In genomic region chr4:134128983-134129362, GRCm38 (mm10) we compare ENCODE assay signal across 8 mouse cellular contexts. TPM values are rescaled to one million over a fixed set of nuclear protein-coding genes. Genes with fewer than 3 reads are reported as not detected.
DNase-seq lines count a peak whose midpoint lies in the region; ATAC-seq and TF ChIP-seq lines count a peak whose summit lies in the region.

No protein-coding gene starts in this region.

- no peak for TF ChIP-seq EP300 in CH12.LX (IDR thresholded peaks at IDR 0.05; ENCODE audit: low read length)

- dilution Hi-C loops in CH12.LX (cut with MboI; ENCODE audit: extremely low pct_ligation_motif_present, extremely low pct_unique_long_range_greater_than_20kb, low sequenced_read_pairs) = no loop called here

- no peaks in the 10 kb centered on the region for H3K27me3 ChIP-seq in cerebellum, adult 2 months (ENCODE audit: control insufficient read depth, insufficient read depth, low read length)
- no peaks in the 10 kb centered on the region for H3K27me3 ChIP-seq in CH12.LX (replicated peaks)
- no peaks in the 10 kb centered on the region for H3K27me3 ChIP-seq in forebrain, embryonic 13.5 days

- H3K4me2 ChIP-seq in CH12.LX (ENCODE audit: insufficient read depth, low read depth, poor library complexity, severe bottlenecking) = peak overlapping the region; percentile 91
- H3K4me2 ChIP-seq in forebrain, embryonic 13.5 days = peak overlapping the region; percentile 87

- peaks cover 6% of the 10 kb centered on the region; the same call in 1 of the 2 replicates for H3K79me2 ChIP-seq in CH12.LX (replicated peaks; ENCODE audit: control insufficient read depth, extremely low read depth, insufficient read depth, poor library complexity, severe bottlenecking)

- peak overlapping the region; percentile 73 for H3K9ac ChIP-seq in CH12.LX (ENCODE audit: insufficient read depth, low read depth)
- peak overlapping the region; percentile 91 for H3K9ac ChIP-seq in forebrain, embryonic 13.5 days

- DNase-seq in cerebellum, adult 2 months = no peak
- no peak for DNase-seq in cerebellum, postnatal 10 days
- DNase-seq in CH12.LX (ENCODE audit: extremely low read depth) (no peak), liver (peak; percentile 58)
- peak; percentile 72 for DNase-seq in naive thymus-derived CD4-positive, alpha-beta T cell, adult 2 months (ENCODE audit: low read depth)
- DNase-seq in retina, embryonic 14.5 days (ENCODE audit: low spot score) = no peak
- DNase-seq in left cerebral cortex, postnatal 4 days = no peak

- in situ Hi-C loops in CH12.LX (cut with MboI; ENCODE audit: low pct_ligation_motif_present, low pct_unique_long_range_greater_than_20kb, low sequenced_read_pairs) = loop anchor here (5.0 kb wide), 1 partner anchor 37 kb away; no protein-coding TSS in a partner anchor

- H3K4me1 ChIP-seq in cerebellum, adult 2 months (ENCODE audit: control insufficient read depth, insufficient read depth, low read length) = peaks cover 11% of the 10 kb centered on the region
- peaks cover 22 to 46% of the 10 kb centered on the region in 2 experiments for H3K4me1 ChIP-seq in CH12.LX (ENCODE audit: control insufficient read depth in 1 of 2, insufficient read depth in 2 of 2)
- H3K4me1 ChIP-seq in forebrain, embryonic 13.5 days = peaks cover 21% of the 10 kb centered on the region

- WGBS in cerebellum, adult 2 months = 4% methylated on average over 14 of the region's 14 CpGs
- WGBS in forebrain, embryonic 13.5 days = 6% methylated on average over 14 of the region's 14 CpGs

- H3K9me3 ChIP-seq in CH12.LX (replicated peaks; ENCODE audit: low read length) = no peaks in the 10 kb centered on the region
- H3K9me3 ChIP-seq in forebrain, embryonic 13.5 days (replicated peaks) = no peaks in the 10 kb centered on the region

- TF ChIP-seq CTCF in cerebellum, adult 2 months (IDR thresholded peaks at IDR 0.05; ENCODE audit: borderline replicate concordance, insufficient read depth, low read depth, low read length) = no peak
- no peak for TF ChIP-seq CTCF in CH12.LX (conservative IDR thresholded peaks at IDR 0.05 in 1 of 2, IDR thresholded peaks at IDR 0.05 in 1 of 2; ENCODE audit: low read depth in 2 of 2, low read length in 2 of 2)

- H3K4me3 ChIP-seq in cerebellum, adult 2 months (replicated peaks; ENCODE audit: insufficient read depth, low read depth, low read length) = peak overlapping the region; percentile 85
- H3K4me3 ChIP-seq in CH12.LX (replicated peaks in 1 of 3; ENCODE audit: low read depth in 2 of 3, low read length in 2 of 3, poor library complexity in 1 of 3) = peak overlapping the region; percentile 70 to 95 (median 84)
- H3K4me3 ChIP-seq in forebrain, embryonic 13.5 days = peak overlapping the region; percentile 84

- TF ChIP-seq POLR2A in cerebellum, adult 2 months (IDR thresholded peaks at IDR 0.05; ENCODE audit: borderline replicate concordance, insufficient read depth, low read length) = no peak
- TF ChIP-seq POLR2A in CH12.LX (IDR thresholded peaks at IDR 0.05; ENCODE audit: low read depth, low read length) = no peak

- H3K36me3 ChIP-seq in CH12.LX (replicated peaks in 1 of 2; ENCODE audit: control insufficient read depth in 1 of 2, insufficient read depth in 1 of 2, low read length in 1 of 2) = peaks cover 27 to 76% of the 10 kb centered on the region in 2 experiments
- H3K36me3 ChIP-seq in forebrain, embryonic 13.5 days (ENCODE audit: poor library complexity, severe bottlenecking) = peaks cover 21% of the 10 kb centered on the region

- intact Hi-C loops in left cerebral cortex, postnatal 4 days (cut with DNase I) = no loop called here

- ATAC-seq in forebrain, embryonic 13.5 days = peak; percentile 56

- no peak for TF ChIP-seq RAD21 in CH12.LX (IDR thresholded peaks at IDR 0.05; ENCODE audit: low read depth, low read length)

- no peak overlapping the region; the same call in 1 of the 2 replicates for H3K27ac ChIP-seq in cerebellum, adult 2 months (ENCODE audit: insufficient read depth, low read length)
- no peak overlapping the region for H3K27ac ChIP-seq in CH12.LX (ENCODE audit: insufficient read depth, low read depth)
- peak overlapping the region; percentile 31; the same call in 1 of the 2 replicates for H3K27ac ChIP-seq in forebrain, embryonic 13.5 days

TF ChIP-seq in CH12.LX, 34 proteins besides CTCF, POLR2A, EP300 and RAD21:
- TF ChIP-seq MAFK (IDR thresholded peaks at IDR 0.05; ENCODE audit: insufficient replicate concordance, low read length) (no peak), MAZ (IDR thresholded peaks at IDR 0.05; ENCODE audit: low read depth, low read length) (0 out of 2 replicates have a peak, but pooled peaks have one; percentile 19), PAX5 (IDR thresholded peaks at IDR 0.05; ENCODE audit: low read length) (no peak)

RNA-seq across cellular contexts. Expression of gene Sh3bgrl3, which starts 0.4 kb away (rescaled TPM):
- polyA plus RNA-seq in cerebellum, adult 2 months (2012; rRNA removed) = 238 and 258 TPM in 2 replicates
- total RNA-seq in CH12.LX (2012; rRNA removed) (151 and 153 TPM in 2 replicates), CH12.LX (2014; rRNA removed) (104 and 128 TPM in 2 replicates)
- 289 and 362 TPM in 2 replicates for polyA plus RNA-seq in CH12.LX (2012; ENCODE audit: insufficient read length, low read depth)
- polyA plus RNA-seq in forebrain, embryonic 13.5 days (2015; fragmentation: Nextera tagmentation; extraction: Ambion mirVana) = 285 TPM in 2 replicates
- total RNA-seq in left cerebral cortex, postnatal 4 days (2021) = 100 to 1,000 TPM; 214 to 231 TPM

RNA-seq across cellular contexts. Expression of gene Ubxn11, which starts 26.6 kb away (rescaled TPM):
- polyA plus RNA-seq in cerebellum, adult 2 months (2012; rRNA removed) = 14.8 and 15.0 TPM in 2 replicates
- total RNA-seq in CH12.LX (2012; rRNA removed) (12.3 and 18.8 TPM in 2 replicates), CH12.LX (2014; rRNA removed) (6.0 and 6.6 TPM in 2 replicates)
- polyA plus RNA-seq in CH12.LX (2012; ENCODE audit: insufficient read length, low read depth) = 35.9 and 38.8 TPM in 2 replicates
- 6.2 and 9.4 TPM in 2 replicates for polyA plus RNA-seq in forebrain, embryonic 13.5 days (2015; fragmentation: Nextera tagmentation; extraction: Ambion mirVana)
- total RNA-seq in left cerebral cortex, postnatal 4 days (2021) = 10 to 100 TPM; 16.9 to 24.0 TPM

RNA-seq across cellular contexts. Expression of gene Cd52, which starts 34.1 kb away (rescaled TPM):
- polyA plus RNA-seq in cerebellum, adult 2 months (2012; rRNA removed) = 2.6 and 2.8 TPM in 2 replicates
- total RNA-seq in CH12.LX (2012; rRNA removed) (2,306 and 3,109 TPM in 2 replicates), CH12.LX (2014; rRNA removed) (4,323 and 5,448 TPM in 2 replicates)
- polyA plus RNA-seq in CH12.LX (2012; ENCODE audit: insufficient read length, low read depth) = 1,849 and 1,886 TPM in 2 replicates
- polyA plus RNA-seq in forebrain, embryonic 13.5 days (2015; fragmentation: Nextera tagmentation; extraction: Ambion mirVana) = 2.2 and 2.6 TPM in 2 replicates
- total RNA-seq in left cerebral cortex, postnatal 4 days (2021) = 1 to 10 TPM; 1.1 to 1.6 TPM

RNA-seq across cellular contexts. Expression of gene Cep85, which starts 57.9 kb away (rescaled TPM):
- polyA plus RNA-seq in cerebellum, adult 2 months (2012; rRNA removed) = 24.8 and 25.2 TPM in 2 replicates
- total RNA-seq in CH12.LX (2012; rRNA removed) (24.4 and 24.9 TPM in 2 replicates), CH12.LX (2014; rRNA removed) (29.4 and 32.8 TPM in 2 replicates)
- 28.3 and 32.8 TPM in 2 replicates for polyA plus RNA-seq in CH12.LX (2012; ENCODE audit: insufficient read length, low read depth)
- polyA plus RNA-seq in forebrain, embryonic 13.5 days (2015; fragmentation: Nextera tagmentation; extraction: Ambion mirVana) = 22.6 and 22.8 TPM in 2 replicates
- total RNA-seq in left cerebral cortex, postnatal 4 days (2021) = 10 to 100 TPM; 11.2 to 17.0 TPM

Comparison
In these comparisons a context has a peak if more than half of its experiments do, and no peak if none do; other contexts are left out.
1. DNase-seq: peak in liver (single experiment) and naive thymus-derived CD4-positive, alpha-beta T cell, adult 2 months (single experiment); none in cerebellum, adult 2 months (0 of 2), cerebellum, postnatal 10 days (0 of 2), CH12.LX (single experiment), retina, embryonic 14.5 days (single experiment) and left cerebral cortex, postnatal 4 days (single experiment).
2. RNA of gene Cd52, which starts 34.1 kb away (polyA plus RNA-seq): 1,849 to 1,886 TPM in CH12.LX; 2.6 to 2.8 TPM in cerebellum, adult 2 months and 2.2 to 2.6 TPM in forebrain, embryonic 13.5 days; every median in the first group is over 100 times any median in the second.
3. Peak in every context shown above with its lines, with median percentiles within 50 percentile points of each other: H3K4me3 ChIP-seq.